Mouse (Mus musculus) urinary bladder, postnatal 10 days (tissue): ENCODE measurements around the gene Cldn10.
"Not testable (repeated sequence)": the region's sequence is repeated elsewhere in the genome, so short reads cannot be mapped to it uniquely, and the experiment has no call there.

ENCODE experiments used
- DNase-seq: peaks from one replicate; pipeline ENCODE4 v3.0.0; 2022; ENCODE audit warnings: low spot score

The Cldn10 gene

GRCm38 (mm10) chr14:118782241-118782640 lies 5.5 kb upstream of the Cldn10 start:
- no peak for DNase-seq

GRCm38 (mm10) chr14:118783326-118783935 lies 4.3 kb upstream of the Cldn10 start:
- DNase-seq, result no peak

GRCm38 (mm10) chr14:118790217-118790616 lies 2.5 kb downstream of the Cldn10 start:
- no peak for DNase-seq

GRCm38 (mm10) chr14:118792957-118793356 lies 5.2 kb downstream of the Cldn10 start:
- no peak for DNase-seq

- DNase-seq, result no peak
Observed at GRCm38 (mm10) chr14:118793416-118793815, 5.7 kb downstream of the Cldn10 start.

- DNase-seq, result no peak
Observed at GRCm38 (mm10) chr14:118794196-118794595, 6.5 kb downstream of the Cldn10 start.

GRCm38 (mm10) chr14:118794893-118795292 lies 7.2 kb downstream of the Cldn10 start:
- DNase-seq, result no peak

GRCm38 (mm10) chr14:118795915-118796693 lies 8.4 kb downstream of the Cldn10 start:
- no peak for DNase-seq

GRCm38 (mm10) chr14:118796694-118797058 lies 9.0 kb downstream of the Cldn10 start:
- no peak for DNase-seq

GRCm38 (mm10) chr14:118797270-118797669 lies 9.6 kb downstream of the Cldn10 start:
- DNase-seq, result no peak

- DNase-seq, result no peak
Observed at GRCm38 (mm10) chr14:118799918-118800317, 12.2 kb downstream of the Cldn10 start.

- no peak for DNase-seq
Observed at GRCm38 (mm10) chr14:118803936-118804335, 16.2 kb downstream of the Cldn10 start.

- DNase-seq, result no peak
Observed at GRCm38 (mm10) chr14:118804351-118804750, 16.6 kb downstream of the Cldn10 start.

GRCm38 (mm10) chr14:118807653-118808052 lies 19.9 kb downstream of the Cldn10 start:
- DNase-seq, result no peak

GRCm38 (mm10) chr14:118808183-118808582 lies 20.5 kb downstream of the Cldn10 start:
- DNase-seq, result not testable (repeated sequence)

- DNase-seq, result no peak
Observed at GRCm38 (mm10) chr14:118809686-118810085, 22.0 kb downstream of the Cldn10 start.

- DNase-seq, result not testable (repeated sequence)
Observed at GRCm38 (mm10) chr14:118811256-118811655, 23.5 kb downstream of the Cldn10 start.

GRCm38 (mm10) chr14:118813111-118813510 lies 25.4 kb downstream of the Cldn10 start:
- DNase-seq, result no peak

- no peak for DNase-seq
Observed at GRCm38 (mm10) chr14:118816503-118816902, 28.8 kb downstream of the Cldn10 start.

GRCm38 (mm10) chr14:118820111-118820510 lies 32.4 kb downstream of the Cldn10 start:
- no peak for DNase-seq

- no peak for DNase-seq
Observed at GRCm38 (mm10) chr14:118822816-118823215, 35.1 kb downstream of the Cldn10 start.

- DNase-seq, result no peak
Observed at GRCm38 (mm10) chr14:118823313-118823712, 35.6 kb downstream of the Cldn10 start.

GRCm38 (mm10) chr14:118826346-118826745 lies 38.6 kb downstream of the Cldn10 start:
- DNase-seq, result no peak
